Mouse (Mus musculus): ENCODE data around the gene Nrxn1.

DNA sequence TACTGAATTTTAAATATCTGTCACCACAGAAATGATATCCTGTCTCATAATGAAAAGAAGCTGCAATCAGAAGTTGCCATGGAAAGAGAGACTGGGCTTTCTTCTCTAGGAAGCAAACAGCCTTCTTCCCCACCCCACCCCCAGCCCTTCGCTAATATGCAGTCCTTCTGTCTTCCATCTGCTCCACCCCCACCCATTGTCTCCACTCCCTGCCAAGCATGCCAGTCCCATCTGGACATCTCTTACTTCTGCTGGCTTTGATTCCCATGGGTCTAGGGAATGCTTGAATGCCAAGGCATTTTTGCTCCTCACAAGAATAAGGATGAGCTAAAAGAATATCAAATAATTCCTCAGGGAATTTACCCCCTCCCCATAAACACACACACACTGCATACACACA, 1006.0 kb downstream of the Nrxn1 start:
- TF ChIP-seq CTCF (IDR thresholded peaks at IDR 0.05) (no peak), EP300 (IDR thresholded peaks at IDR 0.05; ENCODE audit: insufficient read depth, low read depth, low read length) (no peak), POLR2A (IDR thresholded peaks at IDR 0.05; ENCODE audit: insufficient read depth, low read depth, low read length) (no peak)
